Mouse (Mus musculus): ENCODE measurements around the gene Lgals8.
A peak's percentile ranks its signal among the peaks of the same experiment; 100 is the strongest.
"Not testable (repeated sequence)": the region's sequence is repeated elsewhere in the genome, so short reads cannot be mapped to it uniquely, and the experiment has no call there.

Gene Lgals8

DNA sequence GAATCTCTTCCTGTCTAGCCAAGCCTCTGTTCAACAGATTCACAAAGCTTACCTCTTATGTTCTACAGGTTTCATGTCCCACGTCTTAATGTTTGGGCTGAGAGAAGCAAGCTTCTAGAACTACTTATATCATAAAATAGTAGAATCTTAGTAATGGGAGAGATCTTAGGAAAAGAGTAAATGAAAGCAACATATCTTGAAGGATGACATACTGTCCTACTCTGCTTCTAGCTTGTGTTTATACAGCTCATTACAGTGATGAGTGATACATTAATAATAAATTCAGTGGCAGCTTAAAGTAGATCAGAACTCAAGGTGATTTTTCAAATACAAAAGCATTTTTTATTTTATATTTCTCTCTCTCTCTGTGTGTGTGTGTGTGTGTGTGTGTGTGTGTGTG, at the start of gene Lgals8:
Lgals8 (minus strand) TSS at position 101 of the 400 bp plus-strand sequence.
- DNase-seq (ENCODE audit: low read depth, low spot score), result no peak

DNA sequence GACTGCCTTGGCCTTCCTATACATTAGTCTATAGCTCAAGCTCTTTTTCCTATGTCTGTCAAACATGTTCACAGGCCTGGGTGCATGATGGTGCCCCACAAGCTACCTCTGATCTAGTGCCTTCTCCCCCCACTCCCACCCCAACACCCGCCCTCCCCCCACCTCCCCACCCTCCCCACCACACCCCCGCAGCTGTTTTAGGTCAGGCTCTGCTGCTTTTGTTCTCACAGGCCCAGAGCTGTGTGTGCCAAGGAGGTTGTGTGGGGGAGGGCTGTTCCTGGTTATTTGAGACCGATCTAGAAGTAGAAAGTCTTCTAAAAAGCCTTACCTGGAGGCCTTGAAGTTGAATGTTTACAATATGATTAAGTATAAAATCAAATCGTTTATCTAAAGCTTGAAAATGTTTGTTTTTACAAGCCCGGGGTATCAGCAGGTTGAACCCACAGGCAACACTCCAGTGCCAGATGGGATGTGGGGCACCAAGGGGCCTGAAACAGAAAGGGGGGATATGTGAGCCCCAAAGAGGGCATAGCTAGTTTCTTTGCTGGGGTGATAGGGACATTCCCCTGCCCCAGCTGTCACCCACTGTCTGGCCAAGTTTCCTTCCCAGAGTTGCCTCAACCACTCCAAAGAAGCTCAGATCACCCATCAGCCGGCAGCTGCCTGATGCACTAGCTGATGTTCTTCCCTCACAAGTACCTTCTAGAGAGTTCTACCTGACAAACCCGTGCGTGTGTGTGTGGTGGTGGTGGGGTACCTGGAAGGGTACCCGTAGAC, 46.6 kb upstream of the Lgals8 start:
- no peak for DNase-seq (ENCODE audit: low read depth, low spot score)

DNA sequence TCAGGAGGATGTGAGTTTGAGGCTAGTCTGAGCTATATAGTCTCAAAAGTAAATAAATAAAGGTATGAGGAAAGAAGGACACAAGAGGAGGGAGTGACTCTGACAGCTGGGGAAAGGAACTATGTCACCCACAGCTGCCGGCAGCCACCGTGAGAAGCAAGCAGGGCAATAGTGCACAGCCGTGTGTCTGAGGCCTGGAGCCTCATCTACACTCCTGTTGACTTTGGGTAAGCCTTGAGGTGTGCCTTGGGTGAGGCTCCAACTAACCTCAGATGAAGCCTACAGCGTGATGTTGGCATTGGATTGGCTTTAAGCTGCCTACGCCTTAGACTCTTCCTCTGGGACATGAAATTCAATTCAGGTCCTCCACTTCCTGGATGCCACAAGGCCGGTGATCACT, 45.3 kb upstream of the Lgals8 start:
- DNase-seq (ENCODE audit: low read depth, low spot score), result no peak

DNA sequence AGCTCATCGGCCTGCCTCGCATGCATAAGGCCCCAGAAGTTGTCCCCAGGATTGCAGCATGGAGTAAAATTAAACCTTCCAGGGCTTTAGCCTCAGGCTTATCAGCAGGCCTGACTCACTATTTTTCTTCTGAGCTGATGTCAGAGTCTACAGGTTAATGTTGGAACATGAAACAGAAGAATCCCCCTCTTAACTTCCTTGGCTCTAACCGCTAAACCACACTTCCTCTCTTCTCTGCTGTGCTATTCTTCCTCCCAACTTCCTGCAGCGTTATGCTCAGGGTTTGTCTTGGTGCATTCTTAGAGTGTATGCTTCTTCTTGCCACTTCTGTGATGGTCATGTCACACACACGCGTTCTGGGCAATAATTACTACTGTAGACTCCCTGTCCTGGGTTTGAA, 42.7 kb upstream of the Lgals8 start:
- DNase-seq (ENCODE audit: low read depth, low spot score), result no peak

DNA sequence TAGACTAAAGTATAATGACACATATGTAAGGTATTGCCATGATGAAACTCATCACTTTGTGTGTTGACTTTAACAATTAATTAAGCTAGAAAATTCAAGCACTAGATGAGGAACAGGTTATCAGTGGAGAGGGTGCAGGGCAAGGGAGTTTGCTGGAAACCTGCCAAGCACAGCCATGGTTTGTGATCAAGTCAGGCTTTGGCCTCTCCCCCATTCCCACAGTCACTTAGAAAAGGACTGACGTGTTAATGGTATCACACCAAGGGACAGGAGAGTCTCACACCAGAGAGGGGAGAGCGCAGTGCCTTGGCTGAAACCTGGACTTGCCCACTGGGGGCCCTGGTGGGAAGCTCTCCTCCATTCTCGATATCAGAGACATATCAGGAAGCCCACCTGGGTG, 40.6 kb upstream of the Lgals8 start:
- no peak for DNase-seq (ENCODE audit: low read depth, low spot score)

DNA sequence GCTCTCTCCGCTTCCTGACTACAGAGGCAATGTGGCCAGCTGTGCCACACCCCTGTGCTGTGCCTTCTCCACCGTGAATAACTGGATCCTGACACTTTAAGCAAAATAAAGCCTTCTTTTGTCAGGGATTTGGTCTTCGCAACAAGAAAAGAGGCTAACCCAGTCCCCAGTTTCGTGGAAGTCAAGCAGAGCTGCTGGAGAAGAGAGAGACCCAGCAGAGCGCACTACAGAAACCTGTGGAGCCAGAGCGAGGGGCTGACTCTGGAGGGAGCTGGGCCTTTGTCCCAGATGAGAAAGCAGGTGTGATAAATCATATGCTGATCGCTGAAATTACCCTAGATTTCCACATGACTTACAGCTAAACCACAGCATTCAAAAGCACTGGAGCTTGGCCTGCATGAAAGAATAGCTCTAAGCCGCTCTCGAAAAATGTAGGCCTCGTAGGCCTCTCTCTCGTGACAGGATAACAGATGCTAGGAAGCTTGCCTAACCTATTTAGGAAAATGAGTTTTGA, 38.6 kb upstream of the Lgals8 start:
- DNase-seq (ENCODE audit: low read depth, low spot score), result peak; percentile 54

DNA sequence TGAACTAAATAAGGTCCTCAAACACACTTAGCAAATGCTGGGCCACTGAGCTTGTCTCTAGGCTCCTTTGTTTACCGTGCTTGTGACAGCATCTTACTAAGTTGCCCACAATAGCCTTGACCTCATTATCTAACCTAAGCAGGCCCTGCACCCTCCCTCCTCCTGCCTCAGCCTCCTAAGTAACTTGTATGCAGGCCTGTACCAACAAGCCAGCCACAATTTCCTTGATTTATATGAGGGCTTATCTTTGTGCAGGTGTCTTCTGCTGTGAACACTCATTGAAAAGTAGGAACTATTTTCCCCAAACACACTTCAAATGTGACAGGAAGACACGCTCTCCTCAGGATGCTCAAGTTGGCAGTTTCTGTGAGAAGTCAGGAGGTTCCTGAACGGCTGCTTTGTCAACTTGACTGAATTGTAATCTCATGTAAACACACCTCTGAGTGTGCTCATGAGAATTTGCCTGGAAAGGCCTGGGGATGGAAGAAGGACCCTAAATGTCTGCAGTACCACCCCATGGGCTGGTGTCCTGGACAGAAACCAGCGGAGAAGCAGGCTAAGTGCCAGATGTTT, 38.0 kb upstream of the Lgals8 start:
- peak; percentile 8 for DNase-seq (ENCODE audit: low read depth, low spot score)

DNA sequence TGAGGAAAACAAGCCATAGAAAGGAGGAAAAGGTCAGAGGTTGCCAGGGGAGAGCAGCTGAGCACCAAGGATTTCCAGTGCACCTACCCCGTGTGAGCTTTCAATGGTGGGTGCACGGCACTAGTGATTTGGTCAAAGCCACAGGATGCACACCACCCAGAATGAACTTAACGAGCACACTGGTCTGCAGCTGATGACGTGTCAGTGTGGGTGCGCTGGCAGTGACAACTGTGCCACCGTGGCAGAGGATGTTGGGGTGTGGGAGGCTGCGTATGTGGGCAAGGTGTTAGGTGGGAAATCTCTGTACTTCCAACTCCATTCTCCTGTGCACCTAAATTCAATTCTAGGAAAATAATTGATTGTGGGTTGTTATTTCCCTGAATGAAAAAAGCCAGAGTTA, 34.4 kb upstream of the Lgals8 start:
- no peak for DNase-seq (ENCODE audit: low read depth, low spot score)

DNA sequence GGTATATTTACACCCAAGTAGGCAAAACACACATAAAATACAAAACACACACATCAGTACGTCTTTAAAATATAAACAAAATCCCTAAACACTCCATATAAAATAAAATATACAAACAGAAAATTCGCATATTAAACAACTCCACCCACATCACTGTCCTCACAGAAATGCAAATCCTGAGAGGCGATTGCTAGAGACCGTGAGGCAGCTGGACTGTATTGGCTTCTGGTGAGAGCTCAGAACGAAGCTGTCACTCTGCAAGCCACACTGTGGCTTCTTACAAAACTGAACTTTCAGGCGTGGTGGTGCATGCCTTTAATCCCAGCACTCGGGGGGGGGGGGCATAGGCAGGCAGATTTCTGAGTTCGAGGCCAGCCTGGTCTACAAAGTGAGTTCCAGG, 33.1 kb upstream of the Lgals8 start:
- DNase-seq (ENCODE audit: low read depth, low spot score), result no peak

DNA sequence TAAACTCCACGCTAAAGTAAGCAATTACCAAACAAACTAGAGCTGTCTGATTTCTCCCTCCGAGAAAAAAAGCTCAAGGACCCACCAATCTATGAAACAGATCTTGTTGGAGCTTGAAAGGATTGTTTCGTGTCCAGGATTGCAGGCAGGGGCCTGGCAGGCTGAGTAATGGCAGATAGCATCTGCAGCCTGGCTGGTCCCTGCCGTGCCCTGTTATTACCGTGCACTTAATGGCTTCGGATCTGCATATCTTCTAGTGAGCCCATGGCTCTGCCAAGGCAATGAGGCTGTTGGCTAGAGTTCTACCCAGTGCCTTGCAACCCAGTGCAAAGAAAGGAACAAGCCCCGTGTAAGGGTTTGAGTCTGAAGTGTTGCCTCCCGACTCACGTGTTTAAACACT, 30.0 kb upstream of the Lgals8 start:
- DNase-seq (ENCODE audit: low read depth, low spot score), result no peak

DNA sequence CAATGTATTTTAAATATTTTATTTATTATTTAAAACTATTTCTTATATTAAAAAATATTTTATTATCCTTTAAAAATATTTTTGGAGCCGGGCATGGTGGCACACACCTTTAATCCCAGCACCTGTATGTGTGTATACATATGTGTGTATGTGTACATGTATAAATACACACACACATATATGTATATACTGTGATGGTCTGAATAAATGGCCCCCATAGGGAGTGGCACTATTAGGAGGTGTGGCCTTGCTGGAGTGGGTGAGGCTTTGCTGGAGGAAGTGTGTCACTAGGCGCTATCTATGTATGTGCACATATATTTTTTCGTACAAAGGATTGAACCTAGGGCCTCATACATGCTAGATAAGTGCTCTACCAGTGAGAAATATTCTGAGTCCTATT, 27.8 kb upstream of the Lgals8 start:
- no peak for DNase-seq (ENCODE audit: low read depth, low spot score)

DNA sequence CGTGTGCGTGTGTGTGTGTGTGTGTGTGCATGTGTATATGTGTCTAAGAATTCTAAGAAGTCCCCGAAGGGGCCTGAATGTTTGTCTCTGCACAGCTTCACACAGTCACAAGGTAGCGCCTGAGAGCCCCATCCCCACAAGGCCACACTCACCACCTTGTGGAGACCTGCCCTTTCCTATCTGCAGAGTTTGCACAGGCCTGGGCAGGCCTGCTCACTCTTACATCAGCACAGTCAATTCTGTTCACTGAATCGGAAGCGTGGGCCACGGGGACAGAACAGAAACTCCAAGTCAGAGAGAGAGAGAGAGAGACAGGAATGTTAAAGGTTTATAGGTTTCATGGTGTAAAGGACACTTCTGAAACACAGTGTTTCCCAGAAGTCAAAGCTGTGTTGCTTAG, 20.9 kb upstream of the Lgals8 start:
- DNase-seq (ENCODE audit: low read depth, low spot score), result no peak

DNA sequence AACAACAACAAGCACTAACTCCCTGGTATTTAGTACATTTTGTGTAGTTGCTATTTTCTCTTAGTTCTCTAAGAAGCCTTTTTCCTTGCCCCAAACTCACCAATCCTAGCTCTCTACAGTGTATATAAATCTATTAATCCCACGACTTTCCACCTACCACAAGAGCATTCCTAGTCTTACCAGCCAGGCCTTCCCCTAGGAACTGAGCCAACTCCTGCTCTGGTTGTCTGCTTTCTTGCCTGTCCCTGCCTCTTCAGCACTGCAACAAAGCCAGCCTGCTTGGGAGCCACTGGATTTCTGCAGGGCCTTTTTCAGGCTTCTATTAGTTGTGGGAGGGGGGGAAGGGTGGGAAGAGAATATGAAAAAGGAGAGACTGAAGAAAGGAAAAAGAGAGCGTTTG, 20.5 kb upstream of the Lgals8 start:
- DNase-seq (ENCODE audit: low read depth, low spot score), result no peak

DNA sequence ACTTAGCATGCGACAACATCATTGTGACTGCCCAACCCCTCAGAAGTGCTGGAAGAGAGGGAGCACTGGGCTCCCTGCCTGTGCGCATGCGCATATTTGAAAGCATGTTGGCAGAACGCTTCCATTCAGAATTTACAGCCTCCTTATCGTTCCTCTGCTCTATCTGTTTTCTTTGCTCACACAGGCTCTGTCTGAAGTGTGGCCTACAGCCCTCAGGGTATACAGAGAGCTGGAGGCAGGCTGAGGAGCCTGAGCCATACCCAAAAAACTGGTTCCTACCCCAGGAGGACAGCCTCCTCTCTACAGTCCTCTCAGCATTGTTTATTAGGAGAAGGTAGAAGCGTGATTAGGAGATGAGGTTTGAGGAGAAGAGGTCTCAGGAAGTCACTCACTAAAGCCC, 15.1 kb upstream of the Lgals8 start:
- no peak for DNase-seq (ENCODE audit: low read depth, low spot score)

DNA sequence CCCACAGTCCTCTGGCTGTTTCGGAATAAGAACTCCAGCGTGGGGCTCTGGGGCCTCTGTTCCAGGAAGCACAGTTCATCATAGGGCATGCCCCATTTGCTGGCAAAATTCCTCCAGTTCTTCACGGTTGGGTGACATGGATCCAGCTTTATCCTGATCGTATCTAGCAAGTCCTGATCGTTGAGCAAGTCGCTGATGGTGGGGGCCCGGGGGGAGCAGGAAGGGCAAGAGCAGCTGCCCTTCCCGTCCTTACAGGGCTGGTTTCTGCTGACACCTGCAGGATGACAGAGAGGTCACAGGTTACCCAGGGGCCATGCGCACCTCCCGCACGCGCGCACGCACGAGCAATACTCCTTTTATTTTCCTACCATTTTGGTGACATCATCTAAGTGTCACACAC, 13.6 kb upstream of the Lgals8 start:
- peak; percentile 31 for DNase-seq (ENCODE audit: low read depth, low spot score)

DNA sequence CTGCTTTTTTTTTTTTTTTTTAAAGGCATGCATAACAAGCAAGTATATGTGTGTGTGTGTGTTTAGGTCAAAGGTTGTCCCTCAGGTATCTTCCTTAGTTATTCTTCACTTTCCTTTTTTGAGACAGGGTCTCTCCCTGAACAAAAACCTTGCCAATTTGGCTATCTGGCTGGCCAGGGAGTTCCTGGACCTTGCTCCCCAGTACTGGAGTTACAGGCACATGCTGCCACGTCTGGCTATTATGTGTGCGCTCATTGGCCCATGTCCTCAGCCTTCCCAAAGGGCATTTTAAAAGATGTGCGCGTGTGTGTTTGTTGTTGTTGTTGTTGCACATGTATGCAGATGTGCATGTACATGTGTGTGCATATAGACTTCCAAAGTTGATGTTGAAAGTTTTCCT, 12.1 kb upstream of the Lgals8 start:
- no peak for DNase-seq (ENCODE audit: low read depth, low spot score)

DNA sequence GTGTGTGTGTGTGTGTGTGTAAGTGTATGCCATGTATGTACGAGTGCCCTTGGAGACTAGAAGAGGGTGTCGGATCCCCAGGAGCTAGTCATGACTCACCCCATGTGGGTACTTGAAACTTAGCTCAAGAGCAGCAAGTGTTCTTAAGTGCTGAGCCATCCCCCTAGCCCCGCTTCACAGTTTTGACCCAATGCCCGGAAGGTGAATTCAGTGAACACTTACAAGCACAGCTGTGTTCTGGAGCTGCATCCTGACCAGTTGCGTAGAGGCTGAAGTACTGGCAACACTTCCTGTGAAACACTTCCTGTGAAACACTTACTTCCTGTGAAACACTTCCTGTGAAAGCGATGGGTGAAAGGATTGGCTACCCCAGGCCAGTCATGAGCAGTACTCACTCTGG, 10.5 kb upstream of the Lgals8 start:
- peak; percentile 55 for DNase-seq (ENCODE audit: low read depth, low spot score)

DNA sequence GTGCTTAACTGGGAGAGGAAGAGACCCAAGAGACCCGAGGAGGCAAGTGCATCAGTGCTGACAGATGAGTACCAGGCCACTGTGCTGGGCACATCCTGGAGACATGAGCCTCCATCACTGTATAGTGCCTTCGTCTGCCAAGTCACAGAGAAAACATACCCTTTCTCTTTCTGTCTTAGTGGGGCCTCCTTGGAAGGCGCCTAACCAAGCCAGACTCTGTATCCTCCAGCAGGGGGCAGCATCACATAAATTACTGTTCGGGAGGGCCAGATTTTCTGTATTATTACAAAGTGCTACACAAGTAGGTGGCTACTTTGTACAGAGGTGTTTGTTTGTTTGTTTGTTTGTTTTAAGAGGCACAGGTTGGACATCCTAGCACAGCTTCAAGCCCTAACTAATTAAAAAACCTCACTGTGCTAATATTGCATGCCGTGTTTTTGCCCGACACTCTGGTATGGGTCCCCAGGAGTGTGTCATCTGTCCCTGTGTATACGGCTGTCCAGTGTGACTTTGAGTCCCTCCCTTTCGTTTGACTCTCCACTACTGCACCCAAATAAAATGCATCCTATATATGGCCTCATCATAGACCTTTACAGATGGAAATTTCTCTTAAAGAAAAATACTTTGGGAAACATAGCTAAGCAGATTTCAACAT, 9.1 kb upstream of the Lgals8 start:
- peak; percentile 74 for DNase-seq (ENCODE audit: low read depth, low spot score)

DNA sequence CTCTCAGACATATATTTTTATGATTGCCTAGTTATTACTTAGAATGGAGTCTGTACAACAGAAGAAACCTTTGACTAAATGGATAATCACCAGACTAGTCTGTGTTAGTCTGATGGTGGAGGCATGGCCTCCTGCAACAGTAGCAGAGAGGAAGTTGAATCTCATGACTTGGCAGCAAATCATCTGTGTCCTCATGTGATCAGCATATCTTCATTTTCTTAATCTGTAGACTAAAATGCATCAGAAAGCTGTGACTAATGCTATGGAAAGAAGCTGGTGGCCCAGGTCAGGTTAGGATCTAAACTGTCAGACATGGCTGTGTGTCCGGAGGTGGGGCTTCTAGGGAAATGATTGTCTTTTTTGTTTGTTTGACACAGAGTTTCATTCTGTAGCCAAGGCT, 3.7 kb upstream of the Lgals8 start:
- no peak for DNase-seq (ENCODE audit: low read depth, low spot score)

DNA sequence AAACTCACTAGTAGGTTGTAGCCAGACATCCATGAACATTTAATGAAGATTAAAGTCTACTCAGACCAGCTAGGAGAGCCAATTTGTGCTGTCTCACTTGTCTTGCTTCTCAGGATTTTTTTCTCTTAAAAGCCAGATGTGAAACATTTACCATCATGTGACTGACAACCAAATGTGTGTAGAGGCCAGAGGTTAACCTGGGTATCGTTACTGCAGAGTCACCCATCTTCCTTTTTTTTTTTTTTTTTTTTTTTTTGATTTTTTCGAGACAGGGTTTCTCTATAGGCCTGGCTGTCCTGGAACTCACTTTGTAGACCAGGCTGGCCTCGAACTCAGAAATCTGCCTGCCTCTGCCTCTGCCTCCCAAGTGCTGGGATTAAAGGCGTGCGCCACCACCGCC, 585 bp downstream of the Lgals8 start:
- DNase-seq (ENCODE audit: low read depth, low spot score), result not testable (repeated sequence)

DNA sequence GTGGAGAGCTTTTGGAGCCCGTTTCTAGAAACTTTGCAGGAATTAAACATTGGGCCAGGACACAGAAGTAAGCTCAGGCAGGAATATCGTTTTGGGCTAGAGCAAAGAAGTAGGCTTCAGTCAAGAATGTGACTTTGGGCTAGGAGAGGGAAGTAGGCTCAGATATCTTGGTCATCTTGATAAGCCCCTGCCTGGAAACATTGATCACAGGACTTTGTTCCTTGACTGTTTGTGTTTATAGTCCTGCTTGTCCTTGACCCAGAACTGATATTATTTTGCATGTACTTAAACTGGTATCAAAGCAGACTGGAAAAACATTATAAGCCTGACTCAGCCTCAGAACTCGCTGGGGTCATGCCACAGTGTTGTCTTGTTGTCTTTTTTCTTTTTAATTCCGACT, 2.1 kb downstream of the Lgals8 start:
- no peak for DNase-seq (ENCODE audit: low read depth, low spot score)

DNA sequence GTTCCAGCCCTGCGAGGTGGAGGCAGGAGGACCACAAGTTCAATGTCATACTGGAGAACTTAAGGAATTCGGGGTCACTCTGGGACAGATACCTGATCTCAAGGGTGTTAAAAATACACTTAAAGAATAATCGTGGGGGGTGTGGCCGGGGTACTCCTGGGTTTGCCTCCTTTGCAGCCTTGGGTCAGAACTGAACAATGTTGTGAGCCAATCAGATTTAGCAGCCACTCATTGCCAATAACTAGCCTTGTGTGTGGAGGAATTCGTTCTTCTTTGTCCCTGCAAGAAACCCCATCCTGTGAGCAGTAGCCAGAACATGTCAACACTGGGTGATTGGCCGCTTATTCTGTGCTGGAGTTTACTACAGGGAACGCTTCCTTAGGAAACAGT, 3.0 kb downstream of the Lgals8 start:
- DNase-seq (ENCODE audit: low read depth, low spot score), result peak; percentile 70

Data from R1 (cell line).